Mouse (Mus musculus): ENCODE measurements at regions not wholly inside any gene's neighbourhood (a gene's known extent, or its start where the extent isn't known, plus 50 kb on each side); places are given as distances from the start of the nearest gene placed in this dataset.
A peak's percentile ranks its signal among the peaks of the same experiment; 100 is the strongest.

DNA sequence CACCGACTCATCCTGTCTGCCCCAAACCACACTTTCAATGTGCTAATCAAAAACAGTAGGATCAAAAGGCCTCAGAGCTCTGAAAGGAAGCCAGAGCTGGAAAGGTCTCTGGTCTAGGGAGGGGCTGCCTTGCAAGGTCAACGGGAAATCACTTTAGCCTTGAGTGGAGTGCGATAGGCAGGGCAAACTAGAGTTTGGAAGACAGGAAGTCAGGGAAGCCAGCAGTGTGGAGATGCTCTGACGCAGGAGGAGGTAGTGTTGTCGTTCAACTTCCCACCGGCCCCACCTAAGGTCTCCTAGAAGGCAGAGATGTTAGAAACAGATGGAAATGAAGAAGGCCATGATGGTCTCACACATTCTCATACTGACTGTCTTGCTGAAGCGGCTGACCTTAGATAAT, 52.0 kb upstream of the Trp53i11 start:
- Histone ChIP-seq H3K4me3 (ENCODE audit: low read depth, low read length) (no peak overlapping the region), H3K27ac (ENCODE audit: low read depth, low read length) (no peak overlapping the region), H3K36me3 (ENCODE audit: insufficient read depth, low read length) (no peaks in the 10 kb centered on the region), H3K9ac (replicated peaks; ENCODE audit: low read length, poor library complexity, severe bottlenecking) (no peak overlapping the region), H3K4me1 (ENCODE audit: insufficient read depth, low read length) (no peaks in the 10 kb centered on the region), H3K27me3 (ENCODE audit: insufficient read depth, low read length) (no peaks in the 10 kb centered on the region), H3K4me2 (ENCODE audit: low read depth, low read length, poor library complexity, severe bottlenecking) (no peak overlapping the region), H3K9me3 (ENCODE audit: low read length) (no peaks in the 10 kb centered on the region)
- no peak for TF ChIP-seq CTCF (IDR thresholded peaks at IDR 0.05)
- 71% methylated on average over 7 of the region's 7 CpGs for WGBS
- DNase-seq (ENCODE audit: low spot score) (no peak), ATAC-seq (ENCODE audit: low FRiP score) (no peak)

DNA sequence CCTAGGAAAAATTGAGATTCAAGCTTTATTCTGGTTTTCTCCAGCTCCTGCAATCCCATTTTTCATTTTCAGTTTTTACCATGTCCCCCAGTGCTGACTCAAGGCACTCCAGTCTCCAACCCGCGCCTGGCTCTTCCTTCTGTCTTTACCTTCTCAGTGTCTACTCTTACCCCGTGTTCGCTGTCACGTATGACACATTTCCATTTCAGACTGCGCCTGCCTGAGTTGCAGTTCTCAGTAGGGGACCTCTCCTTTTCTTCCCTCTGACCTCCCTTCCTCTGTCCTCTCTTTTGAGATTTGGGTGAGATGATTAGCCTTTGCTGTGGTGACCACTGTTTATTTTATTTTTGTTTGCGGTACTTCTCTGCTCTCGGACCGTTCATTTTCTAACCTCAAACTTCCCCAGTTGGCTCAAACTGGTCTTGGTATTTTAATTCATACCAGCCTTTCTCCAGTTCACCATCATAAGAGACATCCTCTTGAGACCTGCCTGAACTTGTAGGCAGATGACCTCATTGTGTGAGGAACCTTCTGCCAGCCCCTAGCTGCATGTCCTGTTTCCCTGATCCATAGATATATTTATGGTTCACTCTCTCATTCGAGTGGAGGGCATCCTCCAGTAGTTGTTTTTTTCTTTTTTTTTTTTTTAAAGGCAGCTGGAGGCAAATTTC, 53.9 kb upstream of the Trp53i11 start:
- no peak overlapping the region for H3K9ac ChIP-seq (replicated peaks; ENCODE audit: low read length, poor library complexity, severe bottlenecking)
- no peak overlapping the region for H3K4me2 ChIP-seq (ENCODE audit: low read depth, low read length, poor library complexity, severe bottlenecking)
- no peaks in the 10 kb centered on the region for H3K4me1 ChIP-seq (ENCODE audit: insufficient read depth, low read length)
- H3K4me3 ChIP-seq (ENCODE audit: low read depth, low read length) = no peak overlapping the region
- no peak for TF ChIP-seq CTCF (IDR thresholded peaks at IDR 0.05)
- no peak for ATAC-seq (ENCODE audit: low FRiP score)
- H3K27ac ChIP-seq (ENCODE audit: low read depth, low read length) = no peak overlapping the region
- H3K27me3 ChIP-seq (ENCODE audit: insufficient read depth, low read length) = no peaks in the 10 kb centered on the region
- no peaks in the 10 kb centered on the region for H3K9me3 ChIP-seq (ENCODE audit: low read length)
- H3K36me3 ChIP-seq (ENCODE audit: insufficient read depth, low read length) = no peaks in the 10 kb centered on the region
- WGBS = 79% methylated on average over 10 of the region's 10 CpGs
- no peak for DNase-seq (ENCODE audit: low spot score)

- WGBS = 53% methylated on average over 9 of the region's 9 CpGs
- no peak for TF ChIP-seq CTCF (IDR thresholded peaks at IDR 0.05)
- ATAC-seq (ENCODE audit: low FRiP score) = no peak
Observed at GRCm38 (mm10) chr2:93131825-93132623, 55.3 kb upstream of the Trp53i11 start.

GRCm38 (mm10) chr2:93131236-93131635, 56.1 kb upstream of the Trp53i11 start:
- H3K9me3 ChIP-seq (ENCODE audit: low read length) = no peaks in the 10 kb centered on the region
- no peak overlapping the region for H3K27ac ChIP-seq (ENCODE audit: low read depth, low read length)
- 88% methylated on average over 9 of the region's 9 CpGs for WGBS
- no peaks in the 10 kb centered on the region for H3K36me3 ChIP-seq (ENCODE audit: insufficient read depth, low read length)
- H3K9ac ChIP-seq (replicated peaks; ENCODE audit: low read length, poor library complexity, severe bottlenecking) = no peak overlapping the region
- no peak for DNase-seq (ENCODE audit: low spot score)
- no peak for TF ChIP-seq CTCF (IDR thresholded peaks at IDR 0.05)
- no peaks in the 10 kb centered on the region for H3K27me3 ChIP-seq (ENCODE audit: insufficient read depth, low read length)
- ATAC-seq (ENCODE audit: low FRiP score) = no peak
- no peaks in the 10 kb centered on the region for H3K4me1 ChIP-seq (ENCODE audit: insufficient read depth, low read length)
- H3K4me2 ChIP-seq (ENCODE audit: low read depth, low read length, poor library complexity, severe bottlenecking) = no peak overlapping the region
- no peak overlapping the region for H3K4me3 ChIP-seq (ENCODE audit: low read depth, low read length)

More at GRCm38 (mm10) chr2:93131825-93132623, 55.3 kb upstream of the Trp53i11 start:
- DNase-seq (ENCODE audit: low spot score) = peak; percentile 51
- Histone ChIP-seq H3K36me3 (ENCODE audit: insufficient read depth, low read length) (no peaks in the 10 kb centered on the region), H3K27me3 (ENCODE audit: insufficient read depth, low read length) (no peaks in the 10 kb centered on the region), H3K27ac (ENCODE audit: low read depth, low read length) (no peak overlapping the region), H3K4me2 (ENCODE audit: low read depth, low read length, poor library complexity, severe bottlenecking) (no peak overlapping the region), H3K9me3 (ENCODE audit: low read length) (no peaks in the 10 kb centered on the region), H3K9ac (replicated peaks; ENCODE audit: low read length, poor library complexity, severe bottlenecking) (no peak overlapping the region), H3K4me3 (ENCODE audit: low read depth, low read length) (no peak overlapping the region), H3K4me1 (ENCODE audit: insufficient read depth, low read length) (no peaks in the 10 kb centered on the region)

GRCm38 (mm10) chr2:93129176-93129575, 58.2 kb upstream of the Trp53i11 start:
- no peak for ATAC-seq (ENCODE audit: low FRiP score)
- H3K27me3 ChIP-seq (ENCODE audit: insufficient read depth, low read length) = no peaks in the 10 kb centered on the region
- H3K9ac ChIP-seq (replicated peaks; ENCODE audit: low read length, poor library complexity, severe bottlenecking) = no peak overlapping the region
- H3K4me2 ChIP-seq (ENCODE audit: low read depth, low read length, poor library complexity, severe bottlenecking) = no peak overlapping the region
- H3K9me3 ChIP-seq (ENCODE audit: low read length) = no peaks in the 10 kb centered on the region
- no peak for DNase-seq (ENCODE audit: low spot score)
- no peak overlapping the region for H3K4me3 ChIP-seq (ENCODE audit: low read depth, low read length)
- TF ChIP-seq CTCF (IDR thresholded peaks at IDR 0.05) = no peak
- WGBS = 59% methylated on average over 4 of the region's 4 CpGs
- no peak overlapping the region for H3K27ac ChIP-seq (ENCODE audit: low read depth, low read length)
- no peaks in the 10 kb centered on the region for H3K4me1 ChIP-seq (ENCODE audit: insufficient read depth, low read length)
- no peaks in the 10 kb centered on the region for H3K36me3 ChIP-seq (ENCODE audit: insufficient read depth, low read length)

GRCm38 (mm10) chr2:93126595-93127165, 60.7 kb upstream of the Trp53i11 start:
- no peak overlapping the region for H3K4me3 ChIP-seq (ENCODE audit: low read depth, low read length)
- no peak overlapping the region for H3K4me2 ChIP-seq (ENCODE audit: low read depth, low read length, poor library complexity, severe bottlenecking)
- DNase-seq (ENCODE audit: low spot score) = peak; percentile 61
- 60% methylated on average over 7 of the region's 7 CpGs for WGBS
- no peak overlapping the region for H3K9ac ChIP-seq (replicated peaks; ENCODE audit: low read length, poor library complexity, severe bottlenecking)
- peaks cover 3% of the 10 kb centered on the region; the same call in 1 of the 2 replicates for H3K4me1 ChIP-seq (ENCODE audit: insufficient read depth, low read length)
- TF ChIP-seq CTCF (IDR thresholded peaks at IDR 0.05) = no peak
- no peaks in the 10 kb centered on the region for H3K27me3 ChIP-seq (ENCODE audit: insufficient read depth, low read length)
- no peak for ATAC-seq (ENCODE audit: low FRiP score)
- no peaks in the 10 kb centered on the region for H3K36me3 ChIP-seq (ENCODE audit: insufficient read depth, low read length)
- H3K9me3 ChIP-seq (ENCODE audit: low read length) = no peaks in the 10 kb centered on the region
- H3K27ac ChIP-seq (ENCODE audit: low read depth, low read length) = no peak overlapping the region

Data from midbrain, postnatal 0 days (tissue).